Mouse (Mus musculus) CH12.LX (cell line): Measurements from ENCODE around the gene Fan1.

Experiments used
- TBP ChIP-seq: conservative IDR thresholded peaks from 2 replicates; pipeline ENCODE4 v1.6.1; 2011; ENCODE audit warnings: low read depth, low read length, improper control_type of control experiment
- TCF12 ChIP-seq: IDR thresholded peaks from 2 replicates; pipeline ENCODE4 v1.6.1; 2014; ENCODE audit warnings: low read depth, mild to moderate bottlenecking, inconsistent platforms, low read length, improper control_type of control experiment

DNA sequence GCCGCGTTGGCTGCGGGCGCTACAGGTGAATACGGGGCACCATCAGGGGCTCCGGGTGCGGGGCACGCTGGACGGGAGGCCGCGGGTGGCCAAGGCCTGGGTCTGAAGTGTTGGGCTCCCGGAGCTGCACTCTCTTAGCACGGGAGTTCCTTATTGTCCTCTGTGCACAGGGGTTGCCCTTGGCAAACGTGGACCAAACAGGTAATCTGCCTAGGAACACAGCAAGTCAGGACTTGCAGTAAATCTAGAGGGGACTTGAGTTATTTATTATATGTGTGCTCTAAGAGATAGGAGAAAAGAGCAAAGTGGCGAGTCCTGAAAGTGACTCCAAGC, 18.9 kb upstream of the Fan1 start:
- TF ChIP-seq TBP (no peak), TCF12 (no peak)
